Mouse (Mus musculus): ENCODE results near the gene Zfp706. TPM values are rescaled to one million over a fixed set of nuclear protein-coding genes. Genes with fewer than 3 reads are reported as not detected.
"Not testable (repeated sequence)": the region's sequence is repeated elsewhere in the genome, so short reads cannot be mapped to it uniquely, and the experiment has no call there.

Gene Zfp706
- polyA plus RNA-seq, 1 experiment from 2014 or later: 407 TPM

DNA sequence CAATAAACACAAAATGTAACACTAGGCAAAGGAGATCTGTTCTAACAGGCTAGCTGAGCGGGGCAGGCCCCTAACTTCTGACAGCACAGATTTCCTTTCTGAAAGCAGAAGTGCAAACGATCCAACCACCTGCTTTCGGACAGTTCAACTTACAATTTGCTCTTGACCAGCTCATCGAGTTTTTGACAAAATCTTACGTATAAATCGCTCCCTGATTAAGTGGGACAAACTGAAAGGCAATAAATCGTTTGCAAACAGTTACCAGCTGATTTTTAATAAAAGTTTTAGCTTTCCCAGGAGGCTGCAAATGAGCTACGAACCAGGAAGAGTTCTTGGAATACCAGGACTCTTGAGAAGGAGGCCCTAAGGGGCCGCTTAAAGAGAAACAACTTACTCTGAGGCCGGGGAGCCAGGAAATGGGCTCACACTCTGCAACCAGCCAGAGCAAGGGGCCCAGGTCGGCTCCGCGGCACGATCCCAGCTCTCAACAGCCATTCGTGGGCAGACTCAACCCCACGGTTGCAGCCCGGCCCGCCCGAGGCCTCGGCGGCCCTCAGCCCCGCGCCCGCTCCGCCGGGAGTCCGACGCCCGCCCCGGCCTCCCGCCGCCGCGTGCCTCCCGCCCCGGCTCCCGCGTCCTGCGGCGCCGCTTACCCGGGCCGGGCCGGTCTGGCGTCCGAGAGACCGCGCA lies 953 bp downstream of the Zfp706 start:
- no peaks in the 10 kb centered on the region for H3K27me3 ChIP-seq
- H3K4me1 ChIP-seq (replicated peaks): peaks cover 29% of the 10 kb centered on the region
- H3K4me3 ChIP-seq: peak overlapping the region; percentile 88
- peak overlapping the region; percentile 99 for H3K27ac ChIP-seq (replicated peaks)
- no peak for ATAC-seq (ENCODE audit: low FRiP score, low read depth)
- H3K9me3 ChIP-seq: no peaks in the 10 kb centered on the region
- peak overlapping the region; percentile 95 for H3K9ac ChIP-seq
- peaks cover 11% of the 10 kb centered on the region for H3K36me3 ChIP-seq
- WGBS: 2% methylated on average over 48 of the region's 48 CpGs
- H3K4me2 ChIP-seq: peak overlapping the region; percentile 68

DNA sequence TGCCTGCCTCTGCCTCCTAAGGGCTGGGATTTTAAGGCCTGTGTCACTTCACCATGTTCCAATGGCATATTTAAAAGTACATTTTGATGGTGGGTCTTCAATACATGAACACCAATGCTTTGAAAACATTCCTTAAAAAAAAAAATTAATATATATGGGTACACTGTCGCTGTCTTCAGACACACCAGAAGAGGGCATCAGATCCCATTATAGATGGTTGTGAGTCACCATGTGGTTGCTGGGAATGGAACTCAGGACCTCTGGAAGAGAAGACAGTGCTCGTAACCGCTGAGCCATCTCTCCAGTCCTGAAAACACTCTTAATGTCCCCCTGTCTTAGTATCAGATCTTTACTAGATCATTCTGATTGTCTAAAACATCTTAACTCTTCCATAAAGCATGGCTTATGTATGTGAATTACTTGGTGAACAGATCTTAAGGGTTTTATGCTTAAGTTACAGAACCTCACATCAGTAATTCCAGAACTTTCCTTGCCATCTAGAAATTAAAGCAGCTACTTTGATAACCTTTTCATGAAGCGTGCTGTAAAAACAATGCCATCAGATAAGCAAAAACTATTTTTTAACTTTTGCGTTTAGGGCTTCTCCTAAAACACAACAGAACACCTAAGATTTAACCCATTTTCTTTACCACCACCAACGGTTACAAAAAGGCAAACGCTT lies 1.6 kb downstream of the Zfp706 start:
- H3K9me3 ChIP-seq: no peaks in the 10 kb centered on the region
- peak overlapping the region; percentile 68 for H3K4me2 ChIP-seq
- H3K4me3 ChIP-seq: peak overlapping the region; percentile 88
- H3K27ac ChIP-seq (replicated peaks): peak overlapping the region; percentile 99
- peak overlapping the region; percentile 95 for H3K9ac ChIP-seq
- ATAC-seq (ENCODE audit: low FRiP score, low read depth): no peak
- peaks cover 14% of the 10 kb centered on the region for H3K36me3 ChIP-seq
- WGBS: 41% methylated on average over 7 of the region's 7 CpGs
- no peaks in the 10 kb centered on the region for H3K27me3 ChIP-seq
- peaks cover 29% of the 10 kb centered on the region for H3K4me1 ChIP-seq (replicated peaks)

DNA sequence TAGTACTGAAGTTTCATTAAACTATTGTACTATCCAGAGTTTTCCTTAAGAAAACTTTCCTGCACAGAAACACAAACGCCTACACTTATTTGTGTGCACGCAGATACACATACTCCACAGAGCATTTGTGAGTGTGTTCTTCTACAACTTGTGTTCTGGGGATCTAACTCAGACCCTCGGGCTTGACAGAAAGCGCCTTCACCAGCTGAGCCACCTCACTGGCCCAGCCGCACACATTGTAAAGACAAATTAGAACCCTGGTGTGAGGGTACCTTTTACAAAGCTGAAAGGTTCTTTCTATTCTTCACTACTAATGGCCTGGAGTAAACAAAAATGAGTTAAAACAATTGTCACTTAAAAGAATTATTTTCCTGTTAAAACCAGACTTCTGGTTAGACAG lies 2.7 kb downstream of the Zfp706 start:
- no peak overlapping the region for H3K4me3 ChIP-seq
- H3K27ac ChIP-seq (replicated peaks): no peak overlapping the region
- H3K9ac ChIP-seq: no peak overlapping the region
- H3K27me3 ChIP-seq: no peaks in the 10 kb centered on the region
- H3K9me3 ChIP-seq: no peaks in the 10 kb centered on the region
- 69% methylated on average over 5 of the region's 5 CpGs for WGBS
- peaks cover 23% of the 10 kb centered on the region for H3K36me3 ChIP-seq
- peaks cover 29% of the 10 kb centered on the region for H3K4me1 ChIP-seq (replicated peaks)
- no peak for ATAC-seq (ENCODE audit: low FRiP score, low read depth)
- H3K4me2 ChIP-seq: peak overlapping the region; percentile 68

DNA sequence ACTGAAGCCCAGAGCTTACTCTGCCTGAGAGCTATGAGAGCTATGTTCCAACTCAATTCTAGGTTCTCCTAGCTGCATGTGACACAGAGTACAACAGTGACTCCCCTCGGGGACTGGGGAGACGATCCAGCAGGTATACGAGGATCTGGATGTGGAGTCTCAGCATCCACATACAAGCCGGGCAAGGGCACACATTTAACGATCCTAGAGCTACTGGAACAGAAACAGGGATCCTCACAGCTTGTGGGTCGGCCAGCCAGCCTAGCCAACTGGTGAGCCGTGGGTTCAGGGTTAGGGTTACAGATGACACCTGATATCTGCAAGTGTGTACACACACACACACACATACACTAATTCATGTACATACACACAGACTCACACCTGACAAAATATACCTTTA lies 5.3 kb downstream of the Zfp706 start:
- WGBS: 95% methylated on average over 7 of the region's 7 CpGs
- H3K9me3 ChIP-seq: no peaks in the 10 kb centered on the region
- no peaks in the 10 kb centered on the region for H3K27me3 ChIP-seq
- peaks cover 49% of the 10 kb centered on the region for H3K36me3 ChIP-seq
- no peak overlapping the region for H3K4me2 ChIP-seq
- no peak for ATAC-seq (ENCODE audit: low FRiP score, low read depth)
- no peak overlapping the region for H3K9ac ChIP-seq
- H3K4me1 ChIP-seq (replicated peaks): peaks cover 22% of the 10 kb centered on the region
- no peak overlapping the region for H3K4me3 ChIP-seq
- H3K27ac ChIP-seq (replicated peaks): no peak overlapping the region

DNA sequence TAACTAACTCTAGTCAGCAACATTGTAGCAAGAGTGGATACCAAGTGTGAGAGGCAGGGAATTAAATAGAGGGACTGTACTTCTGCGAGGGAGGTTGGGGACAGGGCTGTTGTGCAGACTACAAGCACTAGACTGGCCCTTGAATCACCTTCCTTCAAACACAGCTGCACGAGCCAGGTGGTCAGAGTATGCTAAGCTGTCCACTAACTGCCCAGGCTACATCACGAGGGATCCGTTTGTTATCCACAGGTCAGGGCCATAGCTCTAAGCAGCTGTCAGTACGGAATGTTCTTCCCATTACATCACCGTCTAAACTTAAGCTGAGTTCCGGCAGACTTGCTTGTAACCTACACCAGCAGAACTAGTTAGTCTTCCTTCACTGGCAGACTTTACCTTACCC lies 8.0 kb downstream of the Zfp706 start:
- H3K36me3 ChIP-seq: peaks cover 51% of the 10 kb centered on the region
- not testable (repeated sequence) for H3K4me1 ChIP-seq (replicated peaks); ATAC-seq (ENCODE audit: low FRiP score, low read depth)

DNA sequence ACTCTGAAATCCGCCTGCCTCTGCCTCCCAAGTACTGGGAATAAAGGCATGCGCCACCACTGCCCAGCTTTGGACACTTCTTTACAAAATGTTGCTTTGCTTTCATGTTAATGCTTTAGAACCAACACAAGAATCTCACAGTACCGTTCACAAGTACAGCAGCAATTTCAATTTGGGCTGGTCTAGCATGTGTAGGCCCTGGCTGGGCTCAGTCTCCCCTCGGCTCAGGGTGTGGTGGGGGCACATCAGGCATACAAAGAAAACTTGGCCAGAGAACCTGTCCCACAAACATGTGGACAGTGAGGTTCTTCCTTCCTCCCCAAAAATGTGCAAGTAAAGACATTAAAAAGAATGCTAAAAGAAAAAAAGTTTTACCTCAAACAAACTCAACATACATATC lies 12.4 kb downstream of the Zfp706 start:
- Histone ChIP-seq H3K4me2 (no peak overlapping the region), H3K4me3 (no peak overlapping the region), H3K9me3 (no peaks in the 10 kb centered on the region), H3K4me1 (replicated peaks) (no peaks in the 10 kb centered on the region), H3K9ac (no peak overlapping the region), H3K27ac (replicated peaks) (no peak overlapping the region), H3K36me3 (peaks cover 33% of the 10 kb centered on the region), H3K27me3 (no peaks in the 10 kb centered on the region)
- WGBS: 89% methylated on average over 4 of the region's 4 CpGs
- ATAC-seq (ENCODE audit: low FRiP score, low read depth): no peak

More for the DNA sequence above, 8.0 kb downstream of the Zfp706 start:
- H3K9ac ChIP-seq; H3K9me3 ChIP-seq; H3K4me2 ChIP-seq; H3K27ac ChIP-seq (replicated peaks); H3K27me3 ChIP-seq; H3K4me3 ChIP-seq: not testable (repeated sequence)
- 97% methylated on average over 7 of the region's 7 CpGs for WGBS

DNA sequence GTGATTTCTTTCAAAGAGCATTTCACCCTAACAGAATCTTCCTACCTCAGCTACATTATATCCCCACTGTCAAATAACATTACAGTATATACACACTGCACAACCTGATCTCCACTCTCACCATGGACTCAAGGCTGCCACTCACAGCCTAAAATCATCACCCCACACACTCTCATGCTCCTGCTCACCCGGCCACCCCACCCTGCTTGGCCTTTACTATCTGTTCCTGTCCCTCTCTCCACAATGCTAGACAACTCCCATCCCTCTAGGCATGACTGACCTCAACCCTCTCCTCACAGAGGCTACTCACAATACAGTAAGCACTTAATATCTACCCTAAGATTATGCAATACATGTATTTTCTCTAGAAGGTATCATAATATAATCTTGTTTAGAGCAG lies 12.9 kb downstream of the Zfp706 start:
- Histone ChIP-seq H3K9ac (no peak overlapping the region), H3K4me1 (replicated peaks) (no peaks in the 10 kb centered on the region), H3K4me3 (no peak overlapping the region), H3K9me3 (no peaks in the 10 kb centered on the region), H3K36me3 (peaks cover 28% of the 10 kb centered on the region), H3K27ac (replicated peaks) (no peak overlapping the region), H3K27me3 (no peaks in the 10 kb centered on the region), H3K4me2 (no peak overlapping the region)
- 77% methylated on average over 1 of the region's 1 CpGs for WGBS
- ATAC-seq (ENCODE audit: low FRiP score, low read depth): no peak

DNA sequence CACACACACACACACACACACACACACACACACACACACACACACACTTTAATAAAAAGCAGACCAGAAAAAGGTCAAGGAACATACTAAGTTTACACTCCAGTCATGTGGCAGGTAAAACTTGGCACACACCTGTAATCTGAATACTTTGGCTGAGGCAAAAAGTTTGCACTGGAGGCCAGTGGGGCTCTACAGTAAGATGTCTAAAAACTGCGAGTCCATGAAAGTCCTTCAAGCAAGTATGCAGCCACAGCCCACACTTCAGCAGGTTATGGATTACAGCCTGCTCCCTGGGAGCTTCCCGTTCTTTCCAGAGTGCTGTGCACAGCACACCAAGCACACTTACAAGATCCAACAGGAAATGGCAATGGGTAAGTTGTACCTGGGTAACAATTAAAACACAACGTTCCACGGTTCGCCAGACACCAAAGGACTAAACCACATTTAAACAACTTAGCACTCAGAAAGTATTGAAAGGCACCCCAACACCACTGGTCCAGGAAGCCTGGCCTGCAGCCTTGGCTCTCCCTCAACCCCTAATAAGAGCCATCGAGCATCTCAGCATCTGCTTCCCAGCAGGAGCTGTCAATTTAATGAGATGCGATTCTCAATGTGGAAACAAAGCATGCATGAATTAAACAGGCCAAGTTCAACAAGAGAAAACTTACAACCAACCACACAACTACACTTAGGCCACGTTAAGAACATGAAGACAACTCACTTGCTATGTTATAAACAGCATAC lies 14.0 kb downstream of the Zfp706 start:
- WGBS: 52% methylated on average over 8 of the region's 8 CpGs
- Histone ChIP-seq H3K27me3 (no peaks in the 10 kb centered on the region), H3K4me2 (no peak overlapping the region), H3K9me3 (no peaks in the 10 kb centered on the region), H3K9ac (no peak overlapping the region), H3K4me3 (no peak overlapping the region), H3K4me1 (replicated peaks) (no peaks in the 10 kb centered on the region), H3K27ac (replicated peaks) (no peak overlapping the region), H3K36me3 (peaks cover 18% of the 10 kb centered on the region)
- no peak for ATAC-seq (ENCODE audit: low FRiP score, low read depth)

DNA sequence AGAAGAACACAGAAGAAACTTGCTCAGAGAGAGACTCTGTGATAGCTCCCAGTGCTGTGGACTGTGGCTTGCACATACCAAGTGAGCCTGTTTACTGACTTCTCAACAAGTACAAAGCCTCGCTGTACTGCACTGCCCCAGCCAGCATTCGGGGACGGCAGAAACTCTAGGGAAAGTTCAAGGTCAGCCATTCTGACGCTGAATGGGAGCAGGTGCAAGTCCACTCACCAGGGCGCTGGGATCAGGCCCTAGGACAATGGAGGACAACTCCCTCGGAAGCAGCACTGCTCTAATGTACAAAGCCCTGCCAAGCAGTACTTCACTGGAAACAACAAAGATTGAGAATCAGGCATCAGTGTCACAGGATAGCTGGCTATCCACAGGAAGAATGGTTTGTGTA lies 16.2 kb downstream of the Zfp706 start:
- Histone ChIP-seq H3K27me3 (no peaks in the 10 kb centered on the region), H3K9me3 (no peaks in the 10 kb centered on the region), H3K36me3 (0 out of 2 replicates have a peak, but pooled peaks cover 2% of the 10 kb centered on the region), H3K4me3 (no peak overlapping the region), H3K9ac (no peak overlapping the region), H3K27ac (replicated peaks) (no peak overlapping the region), H3K4me1 (replicated peaks) (peaks cover 11% of the 10 kb centered on the region), H3K4me2 (no peak overlapping the region)
- ATAC-seq (ENCODE audit: low FRiP score, low read depth): no peak
- 34% methylated on average over 6 of the region's 6 CpGs for WGBS

DNA sequence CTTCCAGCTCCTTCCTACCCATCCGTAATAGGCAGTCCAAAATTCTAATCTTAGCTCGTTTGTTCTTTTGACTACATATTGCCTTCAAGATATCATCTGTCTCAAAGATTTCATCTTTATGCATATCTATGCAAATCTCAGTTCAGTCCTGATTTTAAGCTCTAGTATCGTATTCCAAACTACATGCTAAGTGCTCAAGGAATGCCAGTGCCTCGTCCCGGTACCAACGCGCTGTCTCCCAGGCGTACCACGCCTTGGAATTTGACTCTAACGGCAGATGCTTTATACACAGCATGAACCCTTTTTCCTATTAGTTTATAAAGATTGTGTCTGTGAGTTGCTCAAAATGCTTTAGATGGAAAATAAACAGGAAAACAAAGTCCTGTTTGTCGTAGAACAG lies 17.7 kb downstream of the Zfp706 start:
- whole genome bisulfite sequencing: 79% methylated on average over 11 of the region's 11 CpGs
- H3K36me3 ChIP-seq: 0 out of 2 replicates have a peak, but pooled peaks cover 2% of the 10 kb centered on the region
- ATAC-seq (ENCODE audit: low FRiP score, low read depth): no peak
- peaks cover 11% of the 10 kb centered on the region for H3K4me1 ChIP-seq (replicated peaks)
- no peaks in the 10 kb centered on the region for H3K9me3 ChIP-seq
- no peak overlapping the region for H3K9ac ChIP-seq
- H3K27me3 ChIP-seq: no peaks in the 10 kb centered on the region
- H3K4me3 ChIP-seq: no peak overlapping the region
- no peak overlapping the region for H3K27ac ChIP-seq (replicated peaks)
- no peak overlapping the region for H3K4me2 ChIP-seq

DNA sequence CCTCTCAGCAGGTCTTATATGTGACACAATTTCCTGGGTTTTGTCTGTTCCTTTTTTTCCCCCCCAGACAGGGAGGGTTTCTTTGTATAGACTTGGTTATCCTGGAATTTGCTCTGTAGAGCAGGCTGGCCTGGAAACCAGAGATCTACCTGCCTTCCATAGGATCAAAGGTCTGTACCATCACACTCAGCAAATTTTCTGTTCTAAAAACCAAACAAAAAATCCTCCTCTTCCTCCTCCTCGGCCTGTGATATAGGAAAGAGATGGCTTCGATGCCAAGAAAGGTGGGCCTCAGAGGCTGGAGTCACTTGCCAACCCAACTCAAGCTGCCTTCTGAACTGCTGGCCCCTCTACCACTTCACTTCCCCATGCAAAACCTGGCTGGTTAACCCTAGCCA lies 18.9 kb downstream of the Zfp706 start:
- peaks cover 11% of the 10 kb centered on the region for H3K4me1 ChIP-seq (replicated peaks)
- no peaks in the 10 kb centered on the region for H3K27me3 ChIP-seq
- H3K9me3 ChIP-seq: no peaks in the 10 kb centered on the region
- no peak overlapping the region for H3K4me2 ChIP-seq
- no peak overlapping the region for H3K27ac ChIP-seq (replicated peaks)
- H3K36me3 ChIP-seq: 0 out of 2 replicates have a peak, but pooled peaks cover 2% of the 10 kb centered on the region
- H3K4me3 ChIP-seq: no peak overlapping the region
- no peak overlapping the region for H3K9ac ChIP-seq
- WGBS: 93% methylated on average over 2 of the region's 2 CpGs
- ATAC-seq (ENCODE audit: low FRiP score, low read depth): no peak
